Mouse (Mus musculus): ENCODE results near the gene Nr2c2ap. TPM values are rescaled to one million over a fixed set of nuclear protein-coding genes. Genes with fewer than 3 reads are reported as not detected.

Gene Nr2c2ap
- polyA plus RNA-seq, 1 experiment, result 38.0 TPM

- Histone ChIP-seq H3K36me3 (ENCODE audit: control insufficient read depth, insufficient read depth, low read length, poor library complexity, severe bottlenecking) (peaks cover 8% of the 10 kb centered on the region), H3K27me3 (ENCODE audit: control insufficient read depth, insufficient read depth, low read length, poor library complexity, severe bottlenecking) (no peaks in the 10 kb centered on the region), H3K4me1 (ENCODE audit: control insufficient read depth, insufficient read depth, low read length) (peaks cover 6% of the 10 kb centered on the region), H3K4me3 (ENCODE audit: low read depth, low read length) (no peak overlapping the region), H3K9me3 (replicated peaks; ENCODE audit: control insufficient read depth, insufficient read depth, low read length, poor library complexity, severe bottlenecking) (no peaks in the 10 kb centered on the region), H3K9ac (ENCODE audit: low read depth, poor library complexity, severe bottlenecking) (no peak overlapping the region), H3K27ac (ENCODE audit: insufficient read depth, low read length) (no peak overlapping the region)
- TF ChIP-seq EP300 (IDR thresholded peaks at IDR 0.05; ENCODE audit: insufficient read depth, low read depth, low read length), result no peak
- TF ChIP-seq POLR2A (IDR thresholded peaks at IDR 0.05; ENCODE audit: insufficient read depth, low read length), result no peak
- no peak for TF ChIP-seq CTCF (IDR thresholded peaks at IDR 0.05; ENCODE audit: low read depth, low read length)
These were observed 2.7 kb upstream of the Nr2c2ap start for GRCm38 (mm10) chr8:70128435-70128834.

GRCm38 (mm10) chr8:70129309-70129952 lies 1.7 kb upstream of the Nr2c2ap start:
- Histone ChIP-seq H3K27ac (ENCODE audit: insufficient read depth, low read length) (peak overlapping the region; percentile 70), H3K4me3 (ENCODE audit: low read depth, low read length) (peak overlapping the region; percentile 23)

GRCm38 (mm10) chr8:70130066-70130465 lies 1.1 kb upstream of the Nr2c2ap start:
- TF ChIP-seq EP300 (IDR thresholded peaks at IDR 0.05; ENCODE audit: insufficient read depth, low read depth, low read length) (no peak), POLR2A (IDR thresholded peaks at IDR 0.05; ENCODE audit: insufficient read depth, low read length) (no peak), CTCF (IDR thresholded peaks at IDR 0.05; ENCODE audit: low read depth, low read length) (no peak)
- Histone ChIP-seq H3K27ac (ENCODE audit: insufficient read depth, low read length) (peak overlapping the region; percentile 70), H3K9me3 (replicated peaks; ENCODE audit: control insufficient read depth, insufficient read depth, low read length, poor library complexity, severe bottlenecking) (no peaks in the 10 kb centered on the region), H3K4me1 (ENCODE audit: control insufficient read depth, insufficient read depth, low read length) (peaks cover 6% of the 10 kb centered on the region), H3K27me3 (ENCODE audit: control insufficient read depth, insufficient read depth, low read length, poor library complexity, severe bottlenecking) (no peaks in the 10 kb centered on the region), H3K9ac (ENCODE audit: low read depth, poor library complexity, severe bottlenecking) (peak overlapping the region; percentile 89), H3K4me3 (ENCODE audit: low read depth, low read length) (peak overlapping the region; percentile 23; the same call in 1 of the 2 replicates), H3K36me3 (ENCODE audit: control insufficient read depth, insufficient read depth, low read length, poor library complexity, severe bottlenecking) (peaks cover 23% of the 10 kb centered on the region)

More at GRCm38 (mm10) chr8:70129309-70129952, 1.7 kb upstream of the Nr2c2ap start:
- Histone ChIP-seq H3K36me3 (ENCODE audit: control insufficient read depth, insufficient read depth, low read length, poor library complexity, severe bottlenecking) (peaks cover 17% of the 10 kb centered on the region), H3K9ac (ENCODE audit: low read depth, poor library complexity, severe bottlenecking) (peak overlapping the region; percentile 13), H3K9me3 (replicated peaks; ENCODE audit: control insufficient read depth, insufficient read depth, low read length, poor library complexity, severe bottlenecking) (no peaks in the 10 kb centered on the region), H3K4me1 (ENCODE audit: control insufficient read depth, insufficient read depth, low read length) (peaks cover 6% of the 10 kb centered on the region), H3K27me3 (ENCODE audit: control insufficient read depth, insufficient read depth, low read length, poor library complexity, severe bottlenecking) (no peaks in the 10 kb centered on the region)
- TF ChIP-seq POLR2A (IDR thresholded peaks at IDR 0.05; ENCODE audit: insufficient read depth, low read length) (no peak), CTCF (IDR thresholded peaks at IDR 0.05; ENCODE audit: low read depth, low read length) (no peak), EP300 (IDR thresholded peaks at IDR 0.05; ENCODE audit: insufficient read depth, low read depth, low read length) (no peak)

- H3K27ac ChIP-seq (ENCODE audit: insufficient read depth, low read length), result no peak overlapping the region
- peaks cover 29% of the 10 kb centered on the region for H3K36me3 ChIP-seq (ENCODE audit: control insufficient read depth, insufficient read depth, low read length, poor library complexity, severe bottlenecking)
- H3K27me3 ChIP-seq (ENCODE audit: control insufficient read depth, insufficient read depth, low read length, poor library complexity, severe bottlenecking), result no peaks in the 10 kb centered on the region
- TF ChIP-seq CTCF (IDR thresholded peaks at IDR 0.05; ENCODE audit: low read depth, low read length) (no peak), EP300 (IDR thresholded peaks at IDR 0.05; ENCODE audit: insufficient read depth, low read depth, low read length) (no peak), POLR2A (IDR thresholded peaks at IDR 0.05; ENCODE audit: insufficient read depth, low read length) (no peak)
- H3K9me3 ChIP-seq (replicated peaks; ENCODE audit: control insufficient read depth, insufficient read depth, low read length, poor library complexity, severe bottlenecking), result no peaks in the 10 kb centered on the region
- peaks cover 6% of the 10 kb centered on the region for H3K4me1 ChIP-seq (ENCODE audit: control insufficient read depth, insufficient read depth, low read length)
- no peak overlapping the region for H3K4me3 ChIP-seq (ENCODE audit: low read depth, low read length)
- H3K9ac ChIP-seq (ENCODE audit: low read depth, poor library complexity, severe bottlenecking), result no peak overlapping the region
These were observed 3.0 kb downstream of the Nr2c2ap start for GRCm38 (mm10) chr8:70134086-70134485.

GRCm38 (mm10) chr8:70134931-70135330 lies 3.8 kb downstream of the Nr2c2ap start:
- H3K9ac ChIP-seq (ENCODE audit: low read depth, poor library complexity, severe bottlenecking), result no peak overlapping the region
- H3K4me3 ChIP-seq (ENCODE audit: low read depth, low read length), result no peak overlapping the region
- no peak overlapping the region for H3K27ac ChIP-seq (ENCODE audit: insufficient read depth, low read length)
- no peaks in the 10 kb centered on the region for H3K27me3 ChIP-seq (ENCODE audit: control insufficient read depth, insufficient read depth, low read length, poor library complexity, severe bottlenecking)
- TF ChIP-seq POLR2A (IDR thresholded peaks at IDR 0.05; ENCODE audit: insufficient read depth, low read length) (no peak), CTCF (IDR thresholded peaks at IDR 0.05; ENCODE audit: low read depth, low read length) (no peak), EP300 (IDR thresholded peaks at IDR 0.05; ENCODE audit: insufficient read depth, low read depth, low read length) (no peak)
- peaks cover 29% of the 10 kb centered on the region for H3K36me3 ChIP-seq (ENCODE audit: control insufficient read depth, insufficient read depth, low read length, poor library complexity, severe bottlenecking)
- H3K9me3 ChIP-seq (replicated peaks; ENCODE audit: control insufficient read depth, insufficient read depth, low read length, poor library complexity, severe bottlenecking), result no peaks in the 10 kb centered on the region
- peaks cover 3% of the 10 kb centered on the region for H3K4me1 ChIP-seq (ENCODE audit: control insufficient read depth, insufficient read depth, low read length)

- no peaks in the 10 kb centered on the region for H3K9me3 ChIP-seq (replicated peaks; ENCODE audit: control insufficient read depth, insufficient read depth, low read length, poor library complexity, severe bottlenecking)
- peaks cover 5% of the 10 kb centered on the region for H3K4me1 ChIP-seq (ENCODE audit: control insufficient read depth, insufficient read depth, low read length)
- H3K27me3 ChIP-seq (ENCODE audit: control insufficient read depth, insufficient read depth, low read length, poor library complexity, severe bottlenecking), result no peaks in the 10 kb centered on the region
- TF ChIP-seq EP300 (IDR thresholded peaks at IDR 0.05; ENCODE audit: insufficient read depth, low read depth, low read length), result no peak
- TF ChIP-seq CTCF (IDR thresholded peaks at IDR 0.05; ENCODE audit: low read depth, low read length), result no peak
- TF ChIP-seq POLR2A (IDR thresholded peaks at IDR 0.05; ENCODE audit: insufficient read depth, low read length), result no peak
- peaks cover 29% of the 10 kb centered on the region for H3K36me3 ChIP-seq (ENCODE audit: control insufficient read depth, insufficient read depth, low read length, poor library complexity, severe bottlenecking)
- no peak overlapping the region for H3K9ac ChIP-seq (ENCODE audit: low read depth, poor library complexity, severe bottlenecking)
- no peak overlapping the region for H3K27ac ChIP-seq (ENCODE audit: insufficient read depth, low read length)
- no peak overlapping the region for H3K4me3 ChIP-seq (ENCODE audit: low read depth, low read length)
These were observed 5.5 kb downstream of the Nr2c2ap start for GRCm38 (mm10) chr8:70136591-70136990.
